Mouse (Mus musculus) activated CD4-positive, CD25-positive, alpha-beta regulatory T cell, adult 4 months (primary cell): Measurements from ENCODE around the gene 9530077C05Rik. TPM values are rescaled to one million over a fixed set of nuclear protein-coding genes. Genes with fewer than 3 reads are reported as not detected.
A peak's percentile ranks its signal among the peaks of the same experiment; 100 is the strongest.
"Not testable (repeated sequence)": the region's sequence is repeated elsewhere in the genome, so short reads cannot be mapped to it uniquely, and the experiment has no call there.

Experiments used
- ATAC-seq: one replicate; pipeline ENCODE4 v1.8.0; 2017
- polyA plus RNA-seq, 2 experiments: library from polyadenylated mRNA; unstranded; fragments of 100-300 nt; shearing (Covaris generic); gene quantifications; one replicate each; pipeline ENCODE4 v1.2.1; 2017

9530077C05Rik gene
- polyA plus RNA-seq, 2 experiments from 2014 or later: 1.7 to 2.2 TPM

DNA sequence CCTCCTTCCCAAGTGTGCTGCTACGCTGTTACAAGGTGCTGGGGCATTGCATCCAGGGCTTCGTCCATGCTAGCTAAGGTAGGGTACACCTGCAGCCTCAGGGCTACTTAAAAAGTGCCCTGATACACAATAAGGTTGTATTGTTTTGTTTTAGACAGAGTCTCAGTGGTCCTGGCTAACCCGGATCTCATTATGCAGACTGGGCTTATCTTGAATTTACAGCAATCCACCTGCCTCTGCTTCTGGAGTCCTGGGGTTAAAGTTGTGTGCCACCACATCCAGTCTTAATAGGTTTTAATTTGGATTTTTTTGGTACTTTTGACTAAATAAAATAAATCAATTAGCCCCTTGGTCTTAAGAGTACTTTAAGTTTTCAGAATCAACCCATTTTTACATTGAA, 8.6 kb downstream of the 9530077C05Rik start:
- no peak for ATAC-seq

DNA sequence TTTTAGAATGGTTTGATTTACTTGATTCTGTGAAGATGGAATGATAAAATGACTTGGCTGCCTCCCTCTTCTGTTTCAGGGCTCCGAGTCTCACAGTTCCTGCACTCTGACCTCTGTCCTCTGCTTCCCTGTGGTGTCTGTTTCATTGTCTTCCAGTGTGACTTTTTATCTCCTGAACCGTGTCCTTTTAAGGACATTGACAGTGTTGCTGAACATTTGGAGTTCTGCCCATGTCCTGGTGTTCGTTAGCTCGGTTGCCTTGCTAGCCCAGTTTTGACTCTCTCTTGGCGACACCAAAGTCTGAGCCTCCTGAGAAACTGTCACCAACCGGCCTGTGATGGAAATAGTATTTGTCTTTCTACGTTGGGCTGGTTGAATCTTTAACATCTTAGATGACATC, 9.2 kb downstream of the 9530077C05Rik start:
- no peak for ATAC-seq

- no peak for ATAC-seq
These were observed 11.2 kb downstream of the 9530077C05Rik start for GRCm38 (mm10) chr9:22422559-22422958.

- ATAC-seq: no peak
These were observed 12.2 kb downstream of the 9530077C05Rik start for GRCm38 (mm10) chr9:22423507-22423906.

GRCm38 (mm10) chr9:22424196-22424595, 12.9 kb downstream of the 9530077C05Rik start:
- no peak for ATAC-seq

GRCm38 (mm10) chr9:22424719-22425118, 13.4 kb downstream of the 9530077C05Rik start:
- ATAC-seq: no peak

DNA sequence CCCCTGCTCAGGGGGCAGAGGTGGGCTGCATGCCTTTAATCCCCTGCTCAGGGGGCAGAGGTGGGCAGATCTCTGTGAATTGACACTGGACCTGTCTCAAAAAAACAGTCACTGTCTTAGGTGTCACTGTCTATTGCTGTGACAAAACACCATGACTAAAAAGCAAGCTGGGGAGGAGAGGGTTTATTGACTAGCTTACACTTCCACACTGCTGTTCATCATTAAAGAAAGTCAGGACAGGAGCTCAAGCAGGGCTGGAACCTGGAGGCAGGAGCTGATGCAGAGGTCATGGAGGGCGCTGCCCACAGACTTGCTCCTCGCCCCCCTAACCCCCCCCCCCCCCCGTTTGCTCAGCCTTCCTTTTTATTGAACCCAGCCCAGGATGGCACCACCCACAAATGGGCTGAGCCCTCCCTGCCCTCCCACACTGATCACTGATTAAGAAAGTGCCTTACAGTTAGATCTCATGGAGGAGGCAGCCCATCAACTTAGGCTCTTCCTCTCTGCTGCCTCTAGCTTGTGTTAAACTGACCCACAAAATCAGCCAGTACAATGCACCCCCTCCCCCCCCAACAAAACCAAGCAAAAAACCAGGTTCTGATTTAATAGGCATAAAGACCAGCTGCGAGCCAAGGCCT, 16.8 kb downstream of the 9530077C05Rik start:
- no peak for ATAC-seq

- no peak for ATAC-seq
These were observed 17.5 kb downstream of the 9530077C05Rik start for GRCm38 (mm10) chr9:22428666-22429410.

- ATAC-seq: peak; percentile 36
These were observed 18.4 kb downstream of the 9530077C05Rik start for GRCm38 (mm10) chr9:22429533-22430241.

- no peak for ATAC-seq
These were observed 19.1 kb downstream of the 9530077C05Rik start for GRCm38 (mm10) chr9:22430315-22430840.

- no peak for ATAC-seq
These were observed 21.9 kb downstream of the 9530077C05Rik start for GRCm38 (mm10) chr9:22433221-22433620.

DNA sequence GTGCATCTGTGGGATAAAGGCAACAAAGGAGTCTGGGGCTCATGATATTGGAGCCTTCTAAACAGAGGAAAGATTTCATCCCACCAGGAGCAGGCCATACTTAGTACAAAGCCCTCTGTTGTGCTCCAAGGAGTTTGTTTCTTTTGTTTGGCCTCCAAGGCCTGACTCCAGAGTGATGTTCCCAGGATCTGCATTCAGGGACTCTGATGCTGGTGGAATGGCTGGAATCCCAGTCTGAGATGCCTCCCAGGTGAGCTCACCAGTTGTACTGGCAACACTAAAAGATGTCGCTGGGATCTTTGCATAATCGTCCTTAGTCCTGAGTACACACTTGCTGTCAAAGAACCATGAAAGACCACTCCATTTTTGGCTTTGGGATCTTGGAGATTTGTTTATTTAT, 22.8 kb downstream of the 9530077C05Rik start:
- ATAC-seq: no peak

GRCm38 (mm10) chr9:22438826-22439225, 27.5 kb downstream of the 9530077C05Rik start:
- ATAC-seq: no peak

DNA sequence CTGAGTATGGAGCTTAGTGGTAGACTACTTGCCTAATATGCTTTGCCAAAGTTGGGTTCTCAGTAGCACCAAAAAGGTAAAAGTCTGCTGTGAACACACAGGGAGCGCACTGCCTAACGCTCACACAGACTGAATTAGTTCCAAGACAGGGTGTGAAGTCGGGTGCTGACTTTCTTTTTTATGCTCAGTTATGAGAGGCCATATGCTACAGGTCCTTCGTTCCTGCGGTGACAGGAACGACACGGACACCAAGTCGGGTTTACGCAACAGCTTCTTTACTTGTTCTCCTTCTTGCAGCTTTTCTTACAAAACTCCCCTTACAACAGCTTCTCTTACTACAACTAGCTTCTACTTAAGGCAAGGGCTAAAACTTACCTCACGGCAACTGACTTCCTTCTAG, 31.8 kb downstream of the 9530077C05Rik start:
- ATAC-seq: no peak

- ATAC-seq: no peak
These were observed 33.8 kb downstream of the 9530077C05Rik start for GRCm38 (mm10) chr9:22445123-22445522.

DNA sequence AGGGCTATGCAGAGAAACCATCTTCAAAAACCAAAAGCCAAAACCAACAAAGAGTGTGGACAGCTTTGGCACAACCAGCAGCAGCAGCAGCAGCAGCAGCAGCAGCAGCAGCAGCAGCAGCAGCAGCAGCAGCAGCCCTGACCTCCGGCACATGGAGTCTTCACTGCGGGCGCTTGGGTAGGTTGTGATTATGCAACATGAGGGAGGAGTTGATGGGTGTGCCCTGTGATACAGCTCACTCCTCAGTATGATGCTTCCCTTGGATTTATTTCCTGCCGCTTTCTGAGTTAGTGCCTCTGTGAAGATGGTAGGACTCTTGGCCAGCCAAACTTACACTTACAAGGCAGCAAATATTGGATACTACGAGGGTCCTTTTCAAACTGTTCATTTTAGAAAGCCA, 35.9 kb downstream of the 9530077C05Rik start:
- no peak for ATAC-seq

DNA sequence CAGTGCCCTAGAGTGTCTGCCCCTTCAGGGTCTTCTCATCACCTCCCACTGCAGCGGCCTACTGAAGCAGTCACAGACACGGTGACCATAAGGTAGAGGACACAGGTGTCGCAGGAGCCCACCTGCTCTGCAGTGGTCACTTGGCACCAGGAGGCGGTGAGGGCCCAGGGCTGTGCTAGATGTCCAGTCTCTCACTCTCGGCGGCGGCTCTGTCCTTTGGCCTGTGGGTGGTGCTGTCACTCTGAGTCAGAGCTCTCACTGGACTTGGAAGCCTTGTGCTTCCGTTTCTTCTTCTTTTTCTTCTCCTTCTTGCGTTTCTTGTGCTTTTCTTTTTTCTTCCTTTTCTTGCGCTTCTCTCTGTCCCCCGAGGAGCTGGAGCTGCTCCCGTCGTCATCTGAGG, 37.1 kb downstream of the 9530077C05Rik start:
- no peak for ATAC-seq

DNA sequence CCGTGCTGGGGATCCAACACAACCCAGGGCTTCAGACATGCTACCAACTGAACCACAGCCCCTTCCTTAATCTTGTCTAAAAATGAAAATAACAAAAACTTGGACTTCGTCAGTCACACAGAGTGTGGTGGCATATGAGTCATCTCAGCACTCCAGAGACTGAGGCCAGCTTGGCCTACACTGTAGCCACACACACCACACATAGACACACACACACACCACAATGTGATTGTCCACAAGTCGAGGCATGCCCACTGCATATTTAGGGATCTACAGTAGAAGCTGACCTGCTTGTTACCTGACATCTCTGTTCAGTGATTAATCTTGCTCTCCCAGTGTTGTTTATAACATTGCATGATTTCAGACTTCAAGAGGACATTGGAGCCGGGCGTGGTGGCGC, 37.9 kb downstream of the 9530077C05Rik start:
- ATAC-seq: no peak

- ATAC-seq: no peak
These were observed 41.4 kb downstream of the 9530077C05Rik start for GRCm38 (mm10) chr9:22452697-22453096.

DNA sequence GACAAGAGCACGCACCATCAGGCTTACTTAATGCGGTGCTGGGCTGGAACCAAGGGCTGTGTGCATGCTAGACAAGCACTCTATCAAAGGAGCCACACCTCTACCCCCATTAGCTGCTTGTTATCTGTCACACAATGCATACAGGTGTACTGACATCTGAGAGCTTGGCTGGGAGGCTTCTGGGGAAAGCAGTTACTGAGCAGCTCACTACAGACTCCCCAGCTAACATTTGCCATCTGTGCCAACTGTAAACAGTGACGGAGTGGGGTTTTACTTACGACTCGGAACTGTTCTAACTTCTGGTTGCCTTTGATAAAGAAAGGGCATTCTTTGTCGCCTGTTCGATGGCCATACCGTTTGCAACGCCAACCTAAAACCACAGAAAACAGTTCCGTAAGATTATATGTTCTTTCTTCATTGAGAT, 42.2 kb downstream of the 9530077C05Rik start:
- no peak for ATAC-seq

DNA sequence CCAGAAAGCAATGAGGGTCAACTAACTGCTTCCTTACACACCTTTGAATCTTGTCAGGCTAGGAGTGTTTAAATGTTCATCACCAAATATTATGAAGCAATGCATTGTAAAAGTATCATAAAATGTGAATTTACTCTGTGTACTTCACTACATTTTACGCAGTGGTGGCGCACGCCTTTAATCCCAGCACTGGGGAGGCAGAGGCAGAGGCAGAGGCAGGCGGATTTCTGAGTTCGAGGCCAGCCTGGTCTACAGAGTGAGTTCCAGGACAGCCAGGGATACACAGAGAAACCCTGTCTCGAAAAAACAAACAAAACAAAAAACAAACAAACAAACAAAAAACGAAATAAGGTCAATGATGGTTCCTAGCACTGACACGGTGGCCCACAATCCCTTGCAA, 42.7 kb downstream of the 9530077C05Rik start, which contains the start of gene Gm17545:
Gene Gm17545, plus strand, starts transcription at position 301 of the 400 bp plus-strand sequence.
- not testable (repeated sequence) for ATAC-seq

GRCm38 (mm10) chr9:22455041-22455440, 43.7 kb downstream of the 9530077C05Rik start:
- no peak for ATAC-seq

DNA sequence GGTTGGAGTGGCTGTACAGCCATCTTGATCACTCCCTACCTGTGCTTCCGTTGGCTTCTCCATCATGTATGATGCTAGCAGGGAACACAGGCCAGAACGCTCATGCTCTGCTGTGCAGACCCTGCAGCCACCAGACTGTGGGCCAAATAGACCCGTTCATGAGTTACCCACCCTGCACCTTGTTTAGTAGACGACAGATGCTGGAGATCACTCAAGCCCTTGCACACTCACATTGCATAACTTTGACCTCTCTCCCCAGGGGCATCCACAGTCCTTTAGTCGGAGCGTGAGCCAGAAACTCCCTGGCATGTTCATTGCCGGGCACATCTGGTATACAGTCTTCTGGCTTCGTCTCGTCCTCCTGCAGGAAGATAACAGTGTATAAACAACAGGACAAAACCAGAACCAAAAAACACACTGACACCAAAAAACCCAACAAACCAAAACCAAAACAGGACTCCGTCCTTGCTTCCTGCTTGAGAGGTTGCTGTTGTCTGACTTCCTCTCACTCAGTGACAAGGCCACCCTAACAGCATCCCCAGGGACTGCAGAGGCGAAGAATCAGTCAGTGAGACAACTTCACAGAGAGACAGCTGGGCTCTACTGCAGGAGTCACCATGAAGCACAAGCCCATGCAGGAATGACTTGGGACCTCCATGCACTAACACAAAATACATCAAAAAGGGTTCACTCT, 46.0 kb downstream of the 9530077C05Rik start:
- ATAC-seq: no peak
